Mouse (Mus musculus) c-Kit-positive CD71-positive TER-119-negative erythroid progenitor cells, embryonic 14.5 days (primary cell): Measurements from ENCODE around the gene Elavl1.
"Not testable (repeated sequence)": the region's sequence is repeated elsewhere in the genome, so short reads cannot be mapped to it uniquely, and the experiment has no call there.

Experiments
- DNase-seq: peaks from one replicate; pipeline ENCODE4 v3.0.0-alpha.2; 2013; ENCODE audit warnings: low read depth

The Elavl1 gene

DNA sequence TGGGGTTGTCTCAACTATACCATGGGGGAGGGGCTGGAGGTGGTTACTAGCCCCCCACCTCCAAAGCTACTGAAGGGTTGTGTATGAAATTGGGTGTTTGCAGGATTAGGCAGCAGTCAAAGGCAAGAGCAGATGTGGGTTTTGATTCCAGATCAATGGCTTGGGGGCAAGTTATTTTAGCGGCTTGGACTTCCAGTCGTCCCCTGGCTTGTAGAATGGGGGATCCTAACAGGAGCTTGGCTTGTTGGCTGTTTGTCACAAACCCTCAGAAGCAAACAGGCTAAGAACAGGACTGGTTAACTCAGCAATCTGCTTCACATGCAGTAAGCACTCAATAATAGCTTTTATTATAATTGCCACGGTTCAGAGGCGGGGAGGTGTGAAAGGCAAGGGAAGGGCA is 67.9 kb downstream of the Elavl1 start:
- DNase-seq: no peak

DNA sequence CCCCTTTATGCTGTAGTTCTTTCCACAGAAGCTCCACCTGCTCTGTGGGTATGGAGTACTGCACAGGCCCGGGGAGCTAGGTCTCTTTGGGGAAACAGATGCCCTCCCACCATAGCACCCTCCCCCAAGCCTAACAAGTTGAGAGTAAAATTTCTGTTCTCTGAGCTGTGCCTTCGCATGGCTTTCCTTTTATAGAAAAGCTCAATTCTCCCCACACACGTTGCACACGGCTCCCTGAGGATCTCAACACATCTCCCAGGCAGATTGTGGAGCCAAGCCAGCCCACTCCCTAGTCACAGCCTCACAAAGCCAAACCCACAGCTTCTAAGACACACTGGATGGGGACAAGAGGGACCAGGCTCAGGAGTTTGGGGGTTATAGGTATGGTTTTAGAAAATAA is 68.3 kb downstream of the Elavl1 start:
- no peak for DNase-seq

DNA sequence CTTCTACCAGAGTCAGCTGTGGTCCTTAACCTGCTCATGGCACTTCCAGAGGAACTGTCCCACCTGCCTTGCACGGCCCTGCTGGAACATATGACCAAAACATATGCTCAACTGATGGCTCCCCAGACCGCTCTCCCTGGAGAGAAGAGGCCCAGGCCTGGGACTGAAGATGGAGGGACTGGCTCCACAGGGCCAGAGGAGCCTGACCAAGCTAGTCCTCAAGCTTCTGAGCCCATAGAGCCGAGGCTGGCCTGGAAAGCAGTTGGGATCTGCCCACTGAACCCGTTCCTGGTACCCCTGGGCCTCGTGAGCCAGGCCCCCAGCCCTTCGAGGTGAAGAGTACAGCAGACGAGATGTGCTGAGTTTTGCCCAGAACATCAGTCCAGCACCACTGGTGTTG is 69.7 kb downstream of the Elavl1 start:
- DNase-seq: not testable (repeated sequence)

DNA sequence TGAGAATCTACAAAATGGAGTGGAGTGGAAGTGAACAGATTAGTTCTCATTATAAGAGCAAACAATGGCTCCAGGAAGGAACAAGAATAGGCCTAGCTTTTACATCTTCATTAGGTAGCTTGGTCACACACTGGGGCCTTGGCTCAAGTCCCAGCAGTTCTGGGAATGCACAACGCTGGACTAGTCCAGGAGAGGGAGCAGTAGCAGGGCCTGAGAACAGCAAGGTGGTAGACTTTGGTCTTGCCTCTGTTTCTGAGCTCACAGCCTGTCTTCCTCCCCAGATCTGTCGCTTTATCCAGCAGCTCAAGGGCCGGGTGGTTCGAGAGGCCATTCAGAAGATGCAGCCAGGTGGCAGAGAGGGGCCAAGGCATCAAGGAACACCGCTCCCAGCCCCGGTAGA is 71.2 kb downstream of the Elavl1 start:
- DNase-seq: no peak

DNA sequence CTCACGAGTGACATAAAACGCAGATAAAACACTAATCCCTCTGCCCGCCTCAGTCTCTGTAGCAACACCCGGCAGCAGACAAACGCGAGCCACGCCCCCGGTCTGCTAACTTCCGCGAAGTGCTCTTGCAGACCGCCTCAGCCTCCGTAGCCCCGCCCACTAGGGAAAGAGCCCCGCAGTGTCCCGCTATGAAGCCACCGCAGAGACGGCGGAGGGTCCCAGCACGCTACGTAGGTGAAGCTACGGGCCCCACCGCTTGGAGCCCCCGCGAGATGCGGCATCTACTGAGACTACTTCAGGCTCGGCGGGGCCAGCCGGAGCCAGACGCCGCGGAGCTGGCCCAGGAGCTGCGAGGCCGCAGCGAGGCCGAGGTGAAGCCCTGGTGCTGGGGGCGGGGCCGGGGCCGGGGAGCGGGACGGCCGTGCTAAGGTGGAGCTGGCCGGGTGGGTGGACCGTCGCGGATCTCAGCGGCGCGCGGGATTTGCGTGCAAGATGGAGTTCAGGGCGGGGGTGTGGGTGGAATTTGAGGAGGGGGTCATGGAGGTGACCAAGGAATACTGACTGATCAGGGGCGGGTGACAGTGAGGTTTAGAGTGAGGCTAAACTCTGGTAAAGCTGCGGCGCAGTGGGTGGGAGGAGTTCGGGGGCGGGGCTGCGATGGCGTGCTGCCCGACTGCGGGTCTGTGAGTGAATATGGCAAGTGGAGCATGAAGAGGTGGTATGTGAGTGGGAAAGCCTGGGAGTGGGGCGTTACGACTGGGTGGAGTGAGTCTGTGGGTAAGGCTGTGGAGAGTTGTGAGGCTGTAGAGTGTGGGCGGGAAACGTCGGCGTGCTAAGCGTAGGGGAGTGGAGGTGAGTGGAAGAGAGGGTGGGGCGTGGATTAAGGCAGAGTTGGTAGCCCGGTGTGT is 72.0 kb downstream of the Elavl1 start, which contains the start of gene Snapc2:
Snapc2 (plus strand) TSS at position 147 of the 908 bp plus-strand sequence.
- DNase-seq: peak; percentile 94

DNA sequence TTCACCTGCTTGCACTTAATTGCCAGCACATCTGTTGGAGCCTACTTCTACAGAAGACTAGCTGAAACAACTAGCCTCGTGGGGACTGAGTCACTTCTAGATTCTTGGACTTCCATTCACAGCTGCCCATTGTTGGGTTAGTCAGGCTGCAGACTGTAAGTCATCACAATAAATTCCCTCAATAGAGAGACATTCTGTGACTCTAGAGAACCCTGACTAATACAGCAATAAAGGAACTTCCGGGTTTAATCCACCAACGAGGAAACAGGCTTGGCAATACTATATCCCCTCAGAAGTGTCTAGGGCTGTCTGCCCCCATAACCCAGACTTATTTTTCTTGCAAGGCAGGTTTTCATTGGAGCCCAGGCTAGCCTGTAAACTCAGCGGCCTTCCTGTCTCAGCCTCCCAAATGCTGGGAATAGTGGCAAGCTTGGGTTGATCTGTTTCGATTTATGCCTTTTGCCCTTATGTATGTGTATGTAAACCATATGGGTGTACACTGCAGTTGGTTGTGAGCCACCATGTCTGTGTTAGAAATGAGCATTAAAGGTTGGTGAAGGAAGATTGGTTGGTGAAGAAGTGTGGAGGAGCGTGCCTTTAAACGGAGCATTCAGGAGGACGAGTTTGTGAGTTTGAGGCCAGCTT is 73.0 kb downstream of the Elavl1 start:
- no peak for DNase-seq

DNA sequence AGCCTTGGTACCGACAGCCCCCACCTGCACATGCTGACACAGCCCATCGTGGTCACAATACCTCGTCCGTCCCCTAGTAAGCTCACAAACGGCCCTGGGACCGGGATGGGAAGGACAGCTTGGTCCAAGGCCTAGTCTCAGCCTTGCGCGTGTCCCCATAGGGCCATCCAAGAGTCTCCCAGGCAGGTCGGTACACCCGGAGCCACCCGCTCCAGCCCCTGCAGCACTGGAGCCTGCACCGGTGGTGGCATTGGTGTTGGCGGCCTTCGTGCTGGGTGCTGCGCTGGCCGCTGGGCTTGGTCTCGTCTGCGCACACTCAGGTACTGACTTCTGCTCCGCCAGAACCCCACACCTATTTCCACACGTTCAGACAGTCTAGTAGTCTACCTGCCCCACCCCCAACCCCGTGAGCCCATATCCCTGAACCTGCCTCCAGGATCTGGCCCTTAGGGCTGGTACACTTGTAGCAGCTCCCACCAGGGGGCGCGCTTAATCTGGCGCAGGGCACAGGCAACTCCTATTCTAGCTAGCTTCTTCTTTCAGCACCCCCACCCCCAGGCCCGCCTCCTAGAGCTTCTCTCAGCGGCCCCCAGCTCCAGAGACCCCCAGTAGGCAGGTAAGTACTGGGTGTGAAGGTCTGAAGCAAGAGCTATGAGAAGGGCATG is 74.8 kb downstream of the Elavl1 start:
- peak; percentile 71 for DNase-seq

DNA sequence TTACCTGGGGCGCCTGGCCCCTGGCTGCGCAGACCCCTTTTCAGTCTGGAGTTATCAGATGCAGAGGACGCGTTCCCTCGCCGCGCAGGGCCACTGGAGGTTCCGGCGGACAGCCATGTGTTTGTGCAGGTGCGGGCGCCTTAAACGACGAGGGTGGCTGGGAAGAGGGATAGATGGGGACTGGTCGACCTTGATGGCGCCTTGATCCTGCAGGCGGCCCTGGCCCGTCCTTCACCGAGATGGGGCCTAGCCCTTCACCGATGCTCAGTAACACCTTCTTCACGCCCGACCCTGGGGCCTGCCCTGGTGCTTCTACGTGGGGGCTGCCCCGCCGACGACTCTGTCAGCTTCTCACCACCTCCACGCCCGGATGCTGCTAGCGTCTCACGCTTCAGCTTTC is 76.0 kb downstream of the Elavl1 start:
- DNase-seq: no peak

DNA sequence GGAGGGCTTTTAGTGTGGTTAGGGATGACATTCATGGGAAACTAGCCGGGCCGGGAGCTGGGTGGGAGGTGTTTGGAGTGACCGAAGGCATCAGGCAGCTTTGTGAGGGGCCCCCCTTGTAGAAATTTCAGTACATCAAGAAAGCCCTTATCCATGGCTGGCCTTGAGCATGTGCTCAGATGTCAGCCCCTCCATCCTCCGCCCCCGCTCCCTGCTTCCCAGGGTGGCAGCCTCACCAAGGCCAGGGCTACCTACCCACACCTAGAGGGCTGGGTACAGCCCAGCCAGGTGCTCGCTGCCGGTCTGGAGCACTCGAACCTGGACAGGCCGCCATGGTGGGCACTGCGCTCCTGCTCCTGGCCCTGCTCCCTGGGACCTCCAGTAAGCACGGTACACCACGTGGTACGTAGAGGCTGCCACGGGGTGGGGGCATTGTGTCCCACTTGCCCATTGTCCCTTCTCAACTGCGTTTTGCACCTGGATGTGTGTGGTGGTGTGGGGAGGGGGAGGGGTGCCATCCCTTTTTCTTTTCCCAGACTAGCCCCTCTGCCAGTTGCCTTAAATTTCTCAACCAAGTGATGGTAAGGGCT is 77.2 kb downstream of the Elavl1 start, which contains the start of gene Tgfbr3l:
Tgfbr3l (plus strand) TSS at position 264 of the 590 bp plus-strand sequence.
- no peak for DNase-seq

DNA sequence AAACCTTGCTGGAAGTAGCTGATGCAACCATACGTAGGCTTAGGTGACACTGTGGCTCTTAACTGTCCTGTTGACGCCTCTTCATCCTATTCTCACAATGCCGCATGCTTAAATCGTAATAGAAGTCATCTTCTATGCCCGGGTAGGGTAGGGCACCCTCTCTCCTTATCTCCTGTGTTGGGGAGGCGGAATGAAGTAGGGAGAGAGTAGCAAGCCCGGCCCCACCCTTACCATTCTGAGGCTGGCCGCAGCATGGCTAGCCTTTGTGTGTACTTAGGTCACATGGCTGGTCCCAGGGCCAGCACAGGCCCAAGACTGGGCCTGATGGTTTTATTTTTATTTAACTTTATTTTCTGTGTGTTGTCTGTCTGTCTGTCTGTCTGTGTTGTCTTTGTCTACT is 78.0 kb downstream of the Elavl1 start:
- DNase-seq: no peak

DNA sequence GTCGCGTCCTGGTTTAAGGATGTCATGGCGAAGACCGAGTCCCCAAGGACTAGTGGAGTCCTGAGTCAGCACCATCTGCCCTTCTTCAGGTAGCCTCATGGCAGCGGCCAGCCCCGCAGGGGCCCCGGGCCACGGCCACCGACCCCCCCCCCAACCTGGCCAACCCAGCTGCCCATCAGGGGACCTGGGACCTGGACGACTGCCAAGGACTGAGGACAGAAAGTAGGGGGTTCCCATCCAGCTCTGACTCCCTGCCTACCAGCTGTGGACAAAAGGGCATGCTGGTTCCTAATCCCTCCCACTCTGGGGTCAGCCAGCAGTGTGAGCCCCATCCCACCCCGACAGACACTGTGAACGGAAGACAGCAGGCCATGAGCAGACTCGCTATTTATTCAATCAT is 79.5 kb downstream of the Elavl1 start:
- no peak for DNase-seq

DNA sequence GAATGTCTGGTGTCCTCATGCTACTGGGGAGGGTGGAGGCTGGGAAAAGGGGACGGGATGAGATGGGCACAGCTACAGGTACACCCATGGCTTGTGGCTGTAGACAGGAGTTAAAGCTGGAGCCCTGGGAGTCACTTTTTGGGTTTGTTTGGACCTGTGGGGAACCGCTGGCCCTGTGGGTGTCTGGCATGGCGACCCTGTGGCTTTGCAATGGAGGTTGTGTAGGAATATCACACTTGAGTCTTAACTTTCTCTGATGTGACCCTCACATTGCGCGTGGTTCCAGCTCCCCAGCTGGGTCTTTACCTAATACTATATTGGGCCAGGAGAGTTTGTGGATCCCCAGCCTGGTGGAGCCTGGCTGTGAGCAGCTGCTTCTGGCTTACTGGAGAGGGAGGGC is 80.2 kb downstream of the Elavl1 start:
- no peak for DNase-seq

DNA sequence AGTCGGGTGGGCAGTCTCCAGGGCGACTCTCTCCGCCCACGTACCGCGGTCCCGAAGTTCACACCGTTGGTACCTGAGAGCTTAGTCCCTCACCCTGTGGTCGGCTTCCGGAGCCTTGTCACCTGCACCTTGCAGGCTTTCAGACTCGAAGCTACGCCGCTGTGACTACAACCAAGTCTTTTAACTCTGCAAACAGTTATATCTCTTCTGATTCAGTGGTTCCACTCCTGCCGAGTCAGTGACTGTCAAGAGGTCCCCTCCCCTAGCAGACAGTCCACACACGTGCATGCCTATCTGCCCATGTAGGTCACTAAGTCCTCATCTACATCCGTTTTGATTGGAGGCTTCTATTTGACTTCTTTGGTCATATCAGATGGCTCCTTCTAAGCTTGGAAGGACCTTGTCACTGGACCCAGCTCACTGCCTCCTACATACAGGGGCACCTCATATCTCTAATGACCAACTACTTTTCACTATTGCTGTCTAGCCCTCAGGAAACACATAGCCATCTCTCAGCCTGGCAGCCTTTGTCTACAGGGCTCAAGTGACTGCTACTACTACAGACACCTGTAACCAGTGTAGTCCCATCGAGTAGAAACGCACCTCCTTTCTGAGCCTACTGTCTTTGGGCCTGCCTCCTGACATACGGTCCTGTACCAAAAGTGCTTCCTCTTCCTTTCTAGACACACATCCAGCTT is 85.9 kb downstream of the Elavl1 start:
- DNase-seq: no peak

DNA sequence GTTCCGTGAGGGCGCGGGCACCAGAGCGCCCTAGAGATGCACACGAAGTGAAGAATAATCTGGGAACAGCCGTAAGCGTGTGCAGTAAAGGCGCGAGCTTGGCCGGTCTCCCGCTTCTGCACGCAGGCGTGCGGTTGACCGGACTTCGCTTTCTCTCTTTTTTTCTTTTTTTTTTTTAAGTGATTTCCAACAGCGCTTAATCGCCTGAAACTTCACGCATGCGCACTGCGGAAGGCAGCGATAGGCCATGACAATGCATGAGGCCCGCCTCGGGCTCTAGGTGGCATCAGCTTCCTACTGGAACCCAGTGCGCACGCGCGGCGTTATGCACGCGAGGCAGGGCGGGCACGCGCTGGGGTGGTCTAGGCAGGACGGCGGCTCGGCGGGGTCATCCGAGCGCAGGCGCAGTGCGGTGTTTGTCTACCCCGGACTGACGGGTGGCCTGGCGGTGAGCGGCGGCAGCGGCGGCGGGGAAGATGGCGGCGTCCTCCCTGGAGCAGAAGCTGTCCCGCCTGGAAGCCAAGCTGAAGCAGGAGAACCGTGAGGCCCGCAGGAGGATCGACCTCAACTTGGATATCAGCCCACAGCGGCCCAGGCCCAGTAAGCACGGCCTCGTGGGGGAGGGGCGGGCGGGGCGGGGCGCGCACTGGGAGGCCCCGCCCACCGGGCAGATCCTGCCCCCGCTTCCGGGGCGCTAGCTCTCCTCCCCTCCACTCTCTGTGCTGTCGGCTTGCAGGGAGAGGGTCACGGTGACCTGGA is 86.6 kb downstream of the Elavl1 start, which contains the start of the genes Map2k7 and Gm49320:
Map2k7 (plus strand) TSS at position 307 of the 759 bp plus-strand sequence.
Gm49320 (plus strand) TSS at position 432 of the 759 bp plus-strand sequence.
- DNase-seq: peak; percentile 98

DNA sequence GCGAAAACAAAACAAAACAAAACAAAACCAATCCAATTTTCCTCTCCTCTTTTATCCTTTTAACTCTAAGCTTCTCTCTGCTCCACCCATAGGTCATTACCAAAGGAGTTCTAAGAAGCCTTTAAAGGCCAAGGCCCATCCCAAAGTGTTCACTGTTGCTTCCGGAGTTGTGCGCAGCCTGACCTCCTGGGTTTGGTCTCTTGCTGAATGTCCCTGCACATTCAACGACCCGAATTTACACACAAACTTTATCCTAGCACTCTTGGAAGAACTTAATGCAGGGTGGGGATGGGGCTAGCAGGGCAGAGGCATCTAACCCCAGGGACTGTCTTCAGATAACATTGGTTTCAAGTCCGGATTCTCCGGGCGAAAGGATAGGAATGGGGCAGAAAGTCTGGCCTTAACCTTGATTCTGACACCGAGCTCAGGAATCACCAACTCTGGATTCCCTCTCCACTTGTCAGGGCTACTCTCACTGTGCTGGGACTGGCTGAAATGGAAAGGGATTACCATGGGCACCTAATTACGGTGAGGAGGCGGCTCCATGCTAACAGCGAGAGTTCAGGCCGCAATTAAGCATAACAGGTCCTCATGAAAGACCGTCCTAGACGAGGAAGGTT is 87.3 kb downstream of the Elavl1 start:
- peak; percentile 41 for DNase-seq
